Mouse (Mus musculus) Muller cell, postnatal 12 days (primary cell): ENCODE data around the gene Mbd4.

ENCODE experiments used
- DNase-seq: peaks from one replicate; pipeline ENCODE4 v3.0.0-alpha.2; 2015; ENCODE audit errors: inconsistent ontology term

Mbd4 gene

DNA sequence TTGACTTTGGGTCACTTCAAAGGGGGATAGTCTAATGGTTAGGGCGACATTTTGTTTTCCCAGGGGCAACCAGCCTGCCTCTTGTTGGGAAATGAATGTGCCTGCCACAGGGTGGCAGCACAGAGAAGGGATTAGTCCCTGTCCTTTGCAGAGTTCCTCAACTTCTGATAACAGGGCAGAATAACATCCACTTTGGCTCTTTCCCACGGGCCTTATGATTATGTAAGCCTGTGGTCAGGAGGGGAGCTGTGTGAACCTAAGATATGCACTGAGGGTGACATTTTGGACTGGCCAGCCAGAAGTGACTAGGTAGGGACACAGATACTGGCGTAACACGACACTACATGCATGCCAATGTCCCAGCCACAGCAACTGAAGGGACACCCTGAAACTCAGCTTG, 39.1 kb downstream of the Mbd4 start:
- peak; percentile 80 for DNase-seq

DNA sequence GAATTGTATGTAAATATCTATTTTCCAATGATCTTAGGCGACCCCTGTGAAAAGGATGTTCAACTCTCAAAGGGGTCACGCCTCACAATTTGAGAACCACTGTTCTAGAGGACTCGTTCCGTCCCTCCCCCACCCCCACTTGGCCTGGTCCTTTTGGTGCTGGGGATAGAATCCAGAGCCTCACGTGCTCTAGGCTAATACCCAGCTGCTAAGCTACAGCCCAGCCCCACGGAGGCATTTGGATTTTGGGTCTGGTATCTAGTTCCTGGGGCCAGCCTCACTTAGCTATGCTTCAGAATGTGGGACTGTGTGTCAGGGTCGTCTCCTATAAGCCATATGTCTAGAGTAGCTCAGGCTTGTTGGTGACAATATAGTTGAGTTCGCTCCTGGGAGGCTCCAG, 41.6 kb downstream of the Mbd4 start:
- DNase-seq: no peak

DNA sequence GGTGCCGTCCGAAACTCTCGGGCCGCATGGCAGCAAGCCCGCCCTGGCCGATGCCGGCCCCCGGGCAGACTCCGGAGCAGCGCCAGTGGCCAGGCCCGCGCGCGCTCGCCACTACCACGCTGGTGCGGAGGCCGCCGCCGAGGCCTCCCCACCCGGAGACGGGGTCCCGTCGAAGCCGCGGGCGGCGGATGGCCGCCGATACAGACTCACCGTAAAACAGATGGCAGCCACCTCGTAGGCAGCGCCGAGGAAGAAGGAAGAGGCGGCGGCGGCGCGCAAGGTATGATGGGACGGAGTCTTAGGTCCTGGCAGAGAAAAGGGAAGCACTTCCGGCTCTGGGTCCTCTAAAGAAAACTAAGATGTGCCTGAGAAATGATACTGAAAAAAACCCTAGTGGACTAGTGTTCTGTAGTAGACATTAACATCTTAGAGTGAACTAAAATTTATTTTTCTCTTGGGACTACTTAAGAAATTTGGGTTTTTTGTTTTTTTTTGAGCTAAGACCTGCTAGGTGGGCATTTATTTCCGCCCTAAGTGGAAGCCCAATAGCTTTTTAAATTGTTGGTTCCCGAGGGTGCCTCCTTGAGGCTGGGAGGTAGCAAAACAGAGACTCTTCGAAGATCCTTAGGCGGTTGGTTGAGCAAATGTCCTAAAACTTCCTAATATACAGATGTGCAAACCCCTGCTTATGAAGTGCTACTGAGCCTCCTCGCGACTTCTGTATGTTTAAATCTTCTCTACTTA, 44.5 kb downstream of the Mbd4 start, which contains the start of gene Rpl32:
Gene Rpl32 (minus strand): TSS at position 260 of the 744 bp plus-strand sequence.
- DNase-seq: peak; percentile 99

- no peak for DNase-seq
Observed at GRCm38 (mm10) chr6:115808196-115808487, 45.0 kb downstream of the Mbd4 start.

DNA sequence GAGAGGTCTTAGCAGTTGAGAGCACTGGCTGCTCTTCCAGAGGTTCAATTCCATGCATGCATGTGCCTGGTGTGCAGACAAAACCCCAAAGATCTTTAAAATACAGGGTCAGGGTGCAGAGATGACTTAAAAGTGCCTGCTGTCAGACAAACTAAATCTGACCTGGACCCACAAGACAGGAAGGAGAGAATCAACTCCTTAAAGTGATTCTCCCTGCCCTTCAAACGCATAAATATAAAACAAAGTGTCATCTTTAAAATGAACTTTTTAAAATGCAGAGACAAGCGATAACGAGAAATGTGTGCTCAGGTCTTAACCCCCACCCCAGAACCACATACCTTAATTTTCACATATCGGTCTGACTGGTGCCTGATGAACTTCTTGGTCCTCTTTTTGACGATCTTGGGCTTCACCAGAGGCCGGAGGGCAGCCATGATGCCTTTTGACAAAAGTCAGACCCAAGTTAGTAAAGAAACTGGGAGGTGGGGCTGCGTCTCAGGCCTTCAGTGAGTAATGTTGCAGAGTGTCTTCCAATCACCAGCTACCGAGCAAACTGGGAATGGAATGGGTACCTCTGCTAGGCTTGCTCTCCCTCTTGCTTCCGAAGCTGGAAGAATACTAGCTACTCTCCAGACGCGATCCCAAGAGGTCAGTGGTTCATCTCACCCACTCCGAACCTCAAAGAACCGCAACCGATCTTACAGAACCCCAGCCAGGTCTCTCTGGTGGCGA, 45.5 kb downstream of the Mbd4 start:
- peak; percentile 32 for DNase-seq

DNA sequence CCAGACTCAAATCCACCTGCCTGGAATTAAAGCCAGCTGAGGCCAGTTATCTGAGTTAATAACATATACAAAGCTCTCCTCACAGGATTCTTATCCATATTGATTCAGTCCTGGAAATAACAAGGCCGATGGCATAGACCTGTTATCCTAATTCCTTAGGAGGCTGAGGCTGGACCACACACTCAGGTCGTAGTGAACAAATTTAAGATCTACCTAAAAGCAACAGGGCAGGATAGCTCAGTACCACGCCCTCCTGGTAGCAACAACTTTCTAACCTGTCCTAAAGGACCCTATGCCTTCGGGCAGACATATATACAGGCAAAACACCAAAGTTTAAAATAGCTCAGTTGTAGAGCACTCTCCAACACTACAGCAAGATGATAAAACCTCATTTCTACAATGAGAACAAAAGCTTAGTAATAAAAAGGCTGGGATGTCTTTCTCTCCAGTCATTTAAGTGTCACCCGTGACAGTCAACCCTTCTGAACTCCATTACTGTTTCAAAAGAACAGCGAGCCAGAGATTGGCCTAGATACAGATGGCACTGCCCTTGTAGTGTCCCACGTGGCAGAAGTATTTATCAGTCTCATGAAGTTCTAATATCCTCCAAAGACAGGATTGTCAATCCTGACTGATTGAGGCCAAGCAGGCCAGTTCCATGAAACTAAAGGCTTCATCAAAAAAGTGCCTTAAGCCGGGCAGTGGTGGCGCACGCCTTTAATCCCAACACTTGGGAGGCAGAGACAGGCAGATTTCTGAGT, 48.6 kb downstream of the Mbd4 start:
- DNase-seq: no peak

GRCm38 (mm10) chr6:115803541-115804382, 49.4 kb downstream of the Mbd4 start:
- peak; percentile 68 for DNase-seq

GRCm38 (mm10) chr6:115801811-115802210, 51.4 kb downstream of the Mbd4 start:
- DNase-seq: no peak

DNA sequence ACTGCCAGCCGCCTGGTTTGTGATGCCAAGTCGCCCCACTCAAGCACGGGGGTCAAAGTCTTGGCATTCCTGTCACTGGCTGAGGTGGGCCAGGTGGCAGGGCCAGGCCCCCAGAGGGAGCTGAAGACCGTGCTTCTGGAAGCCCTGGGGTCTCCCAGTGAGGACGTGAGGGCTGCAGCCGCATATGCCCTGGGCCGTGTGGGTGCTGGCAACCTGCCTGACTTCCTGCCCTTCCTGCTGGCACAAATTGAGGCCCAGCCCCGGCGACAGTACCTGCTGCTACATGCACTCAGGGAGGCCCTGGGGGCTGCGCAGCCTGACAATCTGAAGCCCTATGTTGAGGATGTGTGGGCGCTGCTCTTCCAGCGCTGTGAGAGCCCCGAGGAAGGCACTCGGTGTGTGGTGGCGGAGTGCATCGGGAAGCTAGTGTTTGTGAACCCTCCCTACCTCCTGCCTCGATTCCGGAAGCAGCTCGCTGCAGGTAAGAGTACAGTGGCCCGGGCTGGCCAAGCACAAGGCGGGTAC, 60.4 kb downstream of the Mbd4 start:
- DNase-seq: no peak

- peak; percentile 88 for DNase-seq
Observed at GRCm38 (mm10) chr6:115791842-115792686, 61.1 kb downstream of the Mbd4 start.

- DNase-seq: no peak
Observed at GRCm38 (mm10) chr6:115791016-115791415, 62.2 kb downstream of the Mbd4 start.
